Mouse (Mus musculus) MEL (cell line): ENCODE data around the gene Fam196b.

Experiments
- MAX ChIP-seq: IDR thresholded peaks from 2 replicates; pipeline ENCODE4 v1.6.1; 2011; ENCODE audit warnings: low read length, improper control_type of control experiment
- TCF12 ChIP-seq: IDR thresholded peaks from 2 replicates; pipeline ENCODE4 v1.6.1; 2014; ENCODE audit warnings: low read depth, mild to moderate bottlenecking, inconsistent platforms, low read length, improper control_type of control experiment, moderate library complexity

GRCm38 (mm10) chr11:34385001-34385688 lies 70.5 kb downstream of the Fam196b start:
- TF ChIP-seq MAX, result peak; percentile 58
- TF ChIP-seq TCF12, result no peak
